Mouse (Mus musculus) activated CD4-positive, CD25-positive, alpha-beta regulatory T cell (primary cell): Measurements from ENCODE around the gene Fxyd6. TPM values are rescaled to one million over a fixed set of nuclear protein-coding genes. Genes with fewer than 3 reads are reported as not detected.

Experiments used
- polyA plus RNA-seq, 2 experiments: library from polyadenylated mRNA; unstranded; fragments of 100-300 nt; shearing (Covaris generic); gene quantifications; one replicate each; pipeline ENCODE4 v1.2.1; 2017

Gene Fxyd6
- polyA plus RNA-seq: under 1 TPM; 0.34 to 0.38 TPM

DNA sequence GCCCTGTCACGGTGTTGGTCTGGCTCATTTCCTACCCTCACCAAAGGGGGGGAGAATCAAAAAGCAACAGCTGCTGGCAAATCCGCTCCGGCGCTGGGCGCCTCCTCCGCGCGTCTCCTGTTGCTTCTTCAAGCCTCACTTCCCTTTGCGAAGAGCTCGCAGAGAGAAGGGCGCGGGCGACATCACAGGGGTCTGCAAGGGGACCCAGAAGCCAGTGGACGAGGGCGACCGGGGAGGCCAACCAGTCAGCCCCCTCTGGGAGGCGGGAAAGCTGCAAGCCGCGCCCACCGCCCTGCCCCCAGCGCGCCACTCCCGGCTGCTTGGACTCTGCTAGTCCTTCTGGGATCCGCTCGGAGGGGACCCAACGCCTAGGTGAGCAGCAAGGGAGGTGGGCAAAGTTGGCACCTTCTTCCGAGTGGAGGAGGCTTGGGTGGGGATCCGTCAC is at the start of gene Fxyd6:
TSS of gene Fxyd6 (plus strand) at position 69 of the 445 bp plus-strand sequence.

DNA sequence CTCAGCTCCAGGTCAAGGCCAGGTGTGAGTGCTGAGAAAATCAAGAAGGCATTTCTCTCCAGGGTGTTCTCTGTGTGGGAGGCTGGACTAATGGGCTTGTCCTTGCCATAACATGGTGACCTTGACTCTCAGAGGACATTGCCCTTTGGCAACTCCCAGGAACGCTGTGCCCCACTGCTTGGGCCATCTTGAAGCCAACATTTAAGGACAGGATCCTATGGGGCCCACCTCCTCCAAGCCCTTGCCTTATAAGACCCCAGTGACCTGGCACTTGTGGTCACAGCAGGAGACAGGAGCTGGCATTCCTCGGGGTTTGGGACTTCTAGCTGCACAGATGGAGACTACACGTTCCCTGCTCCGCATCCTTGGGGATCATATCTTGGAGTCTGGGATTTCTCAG is 29.4 kb downstream of the Fxyd6 start, which contains the start of gene Fxyd2:
TSS of gene Fxyd2 (plus strand) at position 236 of the 400 bp plus-strand sequence.

DNA sequence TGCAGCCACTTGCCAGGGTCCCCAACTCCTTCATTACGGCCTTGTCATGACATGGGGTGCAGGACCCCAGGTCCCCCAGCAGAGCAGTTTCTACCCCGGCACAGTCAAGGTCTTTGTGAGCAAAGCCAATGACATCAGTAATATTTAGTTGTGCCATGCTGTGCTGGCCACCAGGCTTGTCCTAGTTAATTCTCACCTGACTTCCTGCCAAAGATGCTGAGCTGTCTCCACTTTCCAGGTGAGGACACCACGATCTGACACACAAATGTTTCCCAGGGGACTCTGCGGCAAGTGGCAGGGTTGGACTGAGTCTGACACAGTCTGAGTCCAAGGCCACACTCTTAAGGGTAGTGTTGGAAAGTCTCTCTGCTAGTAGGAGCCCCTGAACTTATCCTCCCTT is 56.5 kb downstream of the Fxyd6 start, which contains the start of gene Dscaml1:
TSS of gene Dscaml1 (plus strand) at position 173 of the 400 bp plus-strand sequence.

Other genes starting within 250 kb of the Fxyd6 start
- gene Scn4b, start 231.8 kb upstream of the Fxyd6 start, polyA plus RNA-seq: under 1 TPM; 0.17 TPM
- 1 to 10 TPM in 1 of 2 experiments, under 1 TPM in 1; 0.55 to 3.8 TPM for gene BC049352, start 188.2 kb upstream of the Fxyd6 start, polyA plus RNA-seq
- not detected for gene Tmprss4, start 166.1 kb upstream of the Fxyd6 start, polyA plus RNA-seq
- 100 to 1,000 TPM in 1 of 2 experiments, 10 to 100 TPM in 1; 38.3 to 141 TPM for gene Il10ra, start 101.0 kb upstream of the Fxyd6 start, polyA plus RNA-seq
- gene Tmprss13, start 51.1 kb upstream of the Fxyd6 start, polyA plus RNA-seq: 1 to 10 TPM in 1 of 2 experiments, under 1 TPM in 1; 0.74 to 3.0 TPM
- gene Fxyd2, start 29.5 kb downstream of the Fxyd6 start, polyA plus RNA-seq: 1 to 10 TPM in 1 of 2 experiments, not detected in 1; 1.2 TPM
- gene Dscaml1, start 56.4 kb downstream of the Fxyd6 start, polyA plus RNA-seq: under 1 TPM in 1 of 2 experiments, not detected in 1; 0.43 TPM